Mouse (Mus musculus) intestine, postnatal 0 days (tissue): ENCODE data around the gene Tmem131. TPM values are rescaled to one million over a fixed set of nuclear protein-coding genes. Genes with fewer than 3 reads are reported as not detected.
A peak's percentile ranks its signal among the peaks of the same experiment; 100 is the strongest.
"Not testable (repeated sequence)": the region's sequence is repeated elsewhere in the genome, so short reads cannot be mapped to it uniquely, and the experiment has no call there.

Experiments used
- ATAC-seq: fragments of 200-750 bp; cut with Nextera tagmentation; 2 replicates; pipeline ENCODE4 v1.8.0; 2017; ENCODE audit warnings: mild to moderate bottlenecking, moderate TSS enrichment, moderate library complexity
- H3K27ac ChIP-seq: fragments of 300-500 bp; sonication (generic); 2 replicates; pipeline ENCODE4 v1.5.1; 2014; ENCODE audit warnings: mild to moderate bottlenecking, low read depth, low read length, moderate library complexity
- H3K27me3 ChIP-seq: fragments of 300-500 bp; sonication (generic); replicated peaks from 2 replicates; pipeline ENCODE4 v1.6.1; 2014; ENCODE audit warnings: low read length, mixed read lengths; ENCODE audit not compliant: control insufficient read depth, insufficient read depth
- H3K36me3 ChIP-seq: fragments of 300-500 bp; sonication (generic); 2 replicates; pipeline ENCODE4 v1.6.1; 2014; ENCODE audit warnings: mild to moderate bottlenecking, moderate library complexity; ENCODE audit not compliant: control insufficient read depth, insufficient read depth
- H3K4me1 ChIP-seq: fragments of 300-500 bp; sonication (generic); replicated peaks from 2 replicates; pipeline ENCODE4 v1.6.1; 2014; ENCODE audit warnings: antibody characterized with exemption, low read length, mixed read lengths; ENCODE audit not compliant: control insufficient read depth, insufficient read depth
- H3K4me2 ChIP-seq: fragments of 300-500 bp; sonication (generic); replicated peaks from 2 replicates; pipeline ENCODE4 v1.6.1; 2014; ENCODE audit warnings: low read depth, mild to moderate bottlenecking, moderate library complexity
- H3K4me3 ChIP-seq: fragments of 300-500 bp; sonication (generic); 2 replicates; pipeline ENCODE4 v1.5.1; 2014; ENCODE audit warnings: low read depth, low read length
- H3K9ac ChIP-seq: fragments of 300-500 bp; sonication (generic); 2 replicates; pipeline ENCODE4 v1.6.1; 2014; ENCODE audit warnings: mild to moderate bottlenecking, low read depth, low read length
- H3K9me3 ChIP-seq: fragments of 300-500 bp; sonication (generic); 2 replicates; pipeline ENCODE4 v1.6.1; 2016; ENCODE audit warnings: mixed run types; ENCODE audit not compliant: control insufficient read depth
- CTCF ChIP-seq: sonication (generic); IDR thresholded peaks from 2 replicates; pipeline ENCODE4 v1.5.1; 2016; ENCODE audit warnings: low read depth, mild to moderate bottlenecking, control low read depth, antibody characterized with exemption, moderate library complexity
- WGBS: fragments of 180-500 bp; shearing (Covaris S2); extraction: QIAGEN DNeasy Blood & Tissue Kit; methylation state at CpG from one replicate; pipeline ENCODE4 v1.1.7; 2014; 5-methylcytosine and 5-hydroxymethylcytosine counted together
- polyA plus RNA-seq: library from polyadenylated mRNA; unstranded; fragments of >200 nt; fragmentation: Nextera tagmentation; extraction: Ambion mirVana; gene quantifications from 2 replicates; pipeline ENCODE4 v1.2.1, GENCODE M21; 2015

The Tmem131 gene
- polyA plus RNA-seq, 1 experiment from 2014 or later = 10.6 TPM

- WGBS = 88% methylated on average over 5 of the region's 5 CpGs
- no peak for TF ChIP-seq CTCF
Measured at GRCm38 (mm10) chr1:36910397-36910796, 33.1 kb downstream of the Tmem131 start.

DNA sequence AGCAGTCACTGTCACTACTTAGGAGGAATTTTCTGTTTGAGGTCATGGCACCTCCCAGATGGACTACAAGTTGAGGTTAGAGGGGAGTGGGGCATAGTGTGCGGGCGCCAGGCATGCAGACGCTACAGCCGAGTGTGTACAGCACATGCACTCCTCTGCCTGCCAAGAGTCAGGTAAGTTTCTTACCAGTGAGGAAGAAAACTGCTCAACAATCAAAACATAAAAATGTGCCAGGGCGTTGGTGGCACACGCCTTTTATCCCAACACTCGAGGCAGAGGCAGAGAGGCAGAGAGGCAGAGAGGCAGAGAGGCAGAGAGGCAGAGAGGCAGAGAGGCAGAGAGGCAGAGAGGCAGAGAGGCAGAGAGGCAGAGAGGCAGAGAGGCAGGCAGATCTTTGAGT, 33.5 kb downstream of the Tmem131 start:
- not testable (repeated sequence) for H3K4me1 ChIP-seq, H3K27me3 ChIP-seq, H3K36me3 ChIP-seq, H3K9ac ChIP-seq, H3K4me2 ChIP-seq, H3K9me3 ChIP-seq, H3K27ac ChIP-seq, H3K4me3 ChIP-seq, ATAC-seq
- WGBS = 79% methylated on average over 7 of the region's 7 CpGs

More at GRCm38 (mm10) chr1:36910397-36910796, 33.1 kb downstream of the Tmem131 start:
- H3K4me2 ChIP-seq = no peak overlapping the region
- no peaks in the 10 kb centered on the region for H3K27me3 ChIP-seq
- ATAC-seq = no peak
- no peaks in the 10 kb centered on the region for H3K36me3 ChIP-seq
- no peak overlapping the region for H3K27ac ChIP-seq
- no peaks in the 10 kb centered on the region for H3K9me3 ChIP-seq
- H3K4me3 ChIP-seq = no peak overlapping the region
- H3K9ac ChIP-seq = no peak overlapping the region
- no peaks in the 10 kb centered on the region for H3K4me1 ChIP-seq

- Histone ChIP-seq H3K9ac (no peak overlapping the region), H3K36me3 (no peaks in the 10 kb centered on the region; the same call in 1 of the 2 replicates), H3K27me3 (no peaks in the 10 kb centered on the region), H3K4me3 (no peak overlapping the region), H3K4me1 (0 out of 2 replicates have a peak, but pooled peaks cover 3% of the 10 kb centered on the region), H3K27ac (peak overlapping the region; percentile 15; the same call in 1 of the 2 replicates), H3K9me3 (no peaks in the 10 kb centered on the region), H3K4me2 (no peak overlapping the region)
- no peak for TF ChIP-seq CTCF
- ATAC-seq = no peak
- 68% methylated on average over 3 of the region's 3 CpGs for WGBS
Measured at GRCm38 (mm10) chr1:36905216-36905615, 38.2 kb downstream of the Tmem131 start.

- Histone ChIP-seq H3K9me3 (no peaks in the 10 kb centered on the region), H3K4me1 (0 out of 2 replicates have a peak, but pooled peaks cover 3% of the 10 kb centered on the region), H3K27ac (no peak overlapping the region), H3K9ac (no peak overlapping the region), H3K27me3 (no peaks in the 10 kb centered on the region), H3K4me2 (no peak overlapping the region), H3K36me3 (no peaks in the 10 kb centered on the region; the same call in 1 of the 2 replicates), H3K4me3 (no peak overlapping the region)
- WGBS = 57% methylated on average over 6 of the region's 6 CpGs
- no peak for ATAC-seq
- TF ChIP-seq CTCF = no peak
Measured at GRCm38 (mm10) chr1:36904489-36904888, 39.0 kb downstream of the Tmem131 start.

DNA sequence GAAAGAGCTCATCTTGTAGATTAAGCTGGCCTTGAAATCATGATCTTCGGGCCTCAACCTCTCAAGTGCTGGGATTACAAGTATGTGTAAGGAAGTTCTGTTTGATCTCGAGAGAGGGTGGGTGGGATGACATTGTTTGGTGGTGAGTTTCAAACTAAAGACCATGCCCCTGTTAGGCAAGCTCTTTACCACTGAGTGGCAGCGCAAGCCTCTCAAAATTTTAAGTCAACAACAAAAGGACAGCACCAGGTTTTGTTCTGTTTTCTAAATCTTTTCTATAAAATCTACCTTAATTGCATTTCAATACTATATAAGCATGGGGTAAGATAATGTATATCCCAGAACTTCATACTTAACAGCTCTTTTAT, 39.4 kb downstream of the Tmem131 start:
- Histone ChIP-seq H3K27me3 (no peaks in the 10 kb centered on the region), H3K4me3 (no peak overlapping the region), H3K4me1 (0 out of 2 replicates have a peak, but pooled peaks cover 3% of the 10 kb centered on the region), H3K27ac (no peak overlapping the region), H3K9ac (no peak overlapping the region), H3K9me3 (no peaks in the 10 kb centered on the region), H3K36me3 (no peaks in the 10 kb centered on the region; the same call in 1 of the 2 replicates), H3K4me2 (no peak overlapping the region)
- 49% methylated on average over 3 of the region's 3 CpGs for WGBS
- TF ChIP-seq CTCF = peak; percentile 46; the same call in 1 of the 2 replicates
- ATAC-seq = no peak

DNA sequence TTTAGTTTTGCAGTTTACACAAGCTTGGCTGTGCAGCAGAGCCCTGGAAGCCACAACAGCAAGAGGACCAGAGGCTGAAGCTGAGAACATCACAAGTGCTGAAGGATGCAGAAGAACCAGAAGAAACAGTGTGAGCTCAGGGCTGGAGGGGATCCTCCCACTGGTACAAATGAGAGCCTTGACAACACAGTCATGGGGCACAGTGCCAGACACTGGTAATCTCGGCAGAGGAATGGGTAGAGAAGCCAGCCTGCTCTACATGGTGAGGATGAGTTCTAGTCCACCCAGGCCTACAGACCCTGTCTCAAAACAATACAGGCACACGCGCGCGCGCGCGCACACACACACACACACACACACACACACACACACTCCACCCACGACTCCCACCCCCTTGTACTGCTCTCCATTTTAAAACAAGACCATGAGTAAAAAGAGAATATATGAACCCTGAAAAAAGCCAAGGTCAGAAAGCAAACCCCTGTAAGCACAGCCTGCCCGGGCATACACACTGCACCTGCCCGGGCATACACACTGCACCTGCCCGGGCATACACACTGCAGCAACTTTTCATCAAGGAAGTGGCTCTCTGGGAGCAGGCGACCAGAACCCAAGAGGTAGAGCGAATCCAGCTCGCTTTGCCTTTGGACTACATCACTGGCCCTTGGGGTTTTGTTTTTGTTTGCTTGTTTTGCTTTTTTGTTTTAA, 39.9 kb downstream of the Tmem131 start:
- TF ChIP-seq CTCF = no peak
- 0 out of 2 replicates have a peak, but pooled peaks cover 3% of the 10 kb centered on the region for H3K4me1 ChIP-seq
- ATAC-seq = no peak
- no peak overlapping the region for H3K27ac ChIP-seq
- 93% methylated on average over 15 of the region's 15 CpGs for WGBS
- H3K9me3 ChIP-seq = no peaks in the 10 kb centered on the region
- H3K4me3 ChIP-seq = no peak overlapping the region
- H3K9ac ChIP-seq = no peak overlapping the region
- H3K4me2 ChIP-seq = no peak overlapping the region
- H3K36me3 ChIP-seq = no peaks in the 10 kb centered on the region; the same call in 1 of the 2 replicates
- H3K27me3 ChIP-seq = no peaks in the 10 kb centered on the region
